Mouse (Mus musculus): ENCODE results near the gene Syt3.

The Syt3 gene

GRCm38 (mm10) chr7:44411144-44411543 lies 27.2 kb downstream of the Syt3 start:
- no peak for DNase-seq (ENCODE audit: low spot score)

- no peak for DNase-seq (ENCODE audit: low spot score)
These were observed 29.4 kb downstream of the Syt3 start for GRCm38 (mm10) chr7:44413307-44413706.

GRCm38 (mm10) chr7:44427666-44428065 lies 43.8 kb downstream of the Syt3 start:
- DNase-seq (ENCODE audit: low spot score), result no peak

GRCm38 (mm10) chr7:44428171-44428950 lies 44.5 kb downstream of the Syt3 start:
- DNase-seq (ENCODE audit: low spot score), result no peak

- DNase-seq (ENCODE audit: low spot score), result no peak
These were observed 45.1 kb downstream of the Syt3 start, which contains the start of gene Lrrc4b for GRCm38 (mm10) chr7:44428968-44429521. Lrrc4b (plus strand) TSS chr7:44429018.

GRCm38 (mm10) chr7:44429534-44430488 lies 45.9 kb downstream of the Syt3 start:
- DNase-seq (ENCODE audit: low spot score), result no peak

GRCm38 (mm10) chr7:44432550-44432949 lies 48.6 kb downstream of the Syt3 start:
- no peak for DNase-seq (ENCODE audit: low spot score)

GRCm38 (mm10) chr7:44433371-44433770 lies 49.5 kb downstream of the Syt3 start:
- DNase-seq (ENCODE audit: low spot score), result no peak

- no peak for DNase-seq (ENCODE audit: low spot score)
These were observed 50.2 kb downstream of the Syt3 start for GRCm38 (mm10) chr7:44434089-44434488.

- DNase-seq (ENCODE audit: low spot score), result no peak
These were observed 51.9 kb downstream of the Syt3 start for GRCm38 (mm10) chr7:44435796-44436195.

- no peak for DNase-seq (ENCODE audit: low spot score)
These were observed 52.4 kb downstream of the Syt3 start for GRCm38 (mm10) chr7:44436267-44436666.

- no peak for DNase-seq (ENCODE audit: low spot score)
These were observed 53.3 kb downstream of the Syt3 start for GRCm38 (mm10) chr7:44437188-44437587.

GRCm38 (mm10) chr7:44437933-44438332 lies 54.0 kb downstream of the Syt3 start:
- no peak for DNase-seq (ENCODE audit: low spot score)

GRCm38 (mm10) chr7:44439696-44440095 lies 55.8 kb downstream of the Syt3 start:
- DNase-seq (ENCODE audit: low spot score), result no peak

- DNase-seq (ENCODE audit: low spot score), result no peak
These were observed 56.6 kb downstream of the Syt3 start for GRCm38 (mm10) chr7:44440479-44440878.

- DNase-seq (ENCODE audit: low spot score), result no peak
These were observed 57.3 kb downstream of the Syt3 start for GRCm38 (mm10) chr7:44441180-44441579.

- no peak for DNase-seq (ENCODE audit: low spot score)
These were observed 57.8 kb downstream of the Syt3 start for GRCm38 (mm10) chr7:44441648-44442109.

- no peak for DNase-seq (ENCODE audit: low spot score)
These were observed 58.5 kb downstream of the Syt3 start for GRCm38 (mm10) chr7:44442407-44442821.

GRCm38 (mm10) chr7:44443268-44444173 lies 59.6 kb downstream of the Syt3 start:
- no peak for DNase-seq (ENCODE audit: low spot score)

GRCm38 (mm10) chr7:44444886-44445527 lies 61.1 kb downstream of the Syt3 start:
- no peak for DNase-seq (ENCODE audit: low spot score)

- no peak for DNase-seq (ENCODE audit: low spot score)
These were observed 61.6 kb downstream of the Syt3 start for GRCm38 (mm10) chr7:44445528-44445923.
